Mouse (Mus musculus) lung, adult 10 weeks (tissue): ENCODE data around the gene Dbx2. TPM values are rescaled to one million over a fixed set of nuclear protein-coding genes. Genes with fewer than 3 reads are reported as not detected.

ENCODE experiments used
- polyA plus RNA-seq: library from polyadenylated mRNA; stranded (reverse); fragments of 350-450 nt; fragmentation: Illumina TruSeq; extraction: RNeasy Lipid Tissue Mini Kit (QIAGEN cat#74804); gene quantifications from one replicate; pipeline ENCODE4 v1.2.3, GENCODE M21; 2014; ENCODE audit warnings: low read depth, low replicate concordance; ENCODE audit not compliant: insufficient read depth

Dbx2 gene
- not detected for polyA plus RNA-seq

GRCm38 (mm10) chr15:95655860-95656259 lies at the start of gene Dbx2:
TSS of gene Dbx2 (minus strand) at chr15:95655960.

Other genes with a start within 250 kb of the Dbx2 start
- gene Nell2, start 127.4 kb downstream of the Dbx2 start, polyA plus RNA-seq: not detected
- gene Ano6, start 134.9 kb upstream of the Dbx2 start, polyA plus RNA-seq: 24.8 TPM